Mouse (Mus musculus) right cerebral cortex, postnatal 36 days (tissue): ENCODE data around the gene Trim29.

Experiments
- DNase-seq, 2 experiments: peaks; one replicate each; pipeline ENCODE4 v3.0.0; 2022; ENCODE audit warnings: low spot score in 2 of 2, mixed read lengths in 1 of 2

The Trim29 gene

GRCm38 (mm10) chr9:43384400-43384799 lies 73.8 kb downstream of the Trim29 start:
- no peak for DNase-seq
